Mouse (Mus musculus) left cerebral cortex, postnatal 10 days (tissue): ENCODE measurements at regions not wholly inside any gene's neighbourhood (a gene's known extent, or its start where the extent isn't known, plus 50 kb on each side); places are given as distances from the start of the nearest gene placed in this dataset.

Source experiments
- DNase-seq, 2 experiments: peaks; one replicate each; pipeline ENCODE4 v3.0.0; 2021 to 2022; ENCODE audit warnings: low spot score in 2 of 2, mixed read lengths in 1 of 2; ENCODE audit errors: extremely low spot score in 1 of 2
- intact Hi-C: fragments of 180-260 bp; cut with DNase I; formaldehyde crosslinking; loops from one replicate; pipeline ENCODE4 v1.15.1; 2025

DNA sequence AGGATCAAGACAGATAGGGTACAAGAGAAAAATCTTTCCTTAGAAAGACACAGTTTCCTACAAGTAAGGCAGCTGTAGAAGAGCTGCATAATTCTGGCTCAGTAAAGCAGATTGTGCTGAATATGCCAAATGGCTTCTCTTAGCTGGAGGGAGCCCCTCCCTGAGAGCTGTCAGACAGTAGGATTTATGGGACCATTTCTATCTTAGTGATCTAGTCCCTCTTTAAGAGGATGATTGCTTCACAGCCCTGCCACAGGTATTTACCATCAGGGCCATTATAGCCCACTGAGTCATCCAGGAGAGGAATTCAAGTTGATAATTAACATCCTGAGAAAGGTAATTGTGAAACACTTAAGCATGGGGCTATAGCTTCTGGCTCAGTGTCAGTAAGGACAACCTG, 101.5 kb upstream of the Cypt1 start:
- intact Hi-C loops, result no loop called here
- DNase-seq, result no peak

DNA sequence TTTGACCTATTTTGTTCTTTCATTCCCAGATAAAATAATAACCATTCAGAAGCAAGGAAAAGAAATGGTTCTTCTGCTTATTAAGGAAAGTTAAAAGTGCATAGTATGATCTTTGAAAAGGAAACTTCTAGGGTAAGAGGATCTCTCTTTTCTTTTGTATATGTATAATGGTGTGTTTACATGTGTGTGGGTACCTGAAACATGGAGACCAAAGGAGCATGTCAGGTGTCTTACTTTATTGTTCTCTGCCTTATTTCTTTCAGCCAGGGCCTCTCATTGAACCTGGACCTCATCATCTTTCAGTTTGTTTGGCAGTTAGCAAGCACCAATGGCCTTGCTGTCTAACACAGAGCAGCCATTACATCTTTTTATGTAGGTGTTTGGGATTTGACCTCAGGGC, 101.0 kb upstream of the Cypt1 start:
- no peak for DNase-seq

DNA sequence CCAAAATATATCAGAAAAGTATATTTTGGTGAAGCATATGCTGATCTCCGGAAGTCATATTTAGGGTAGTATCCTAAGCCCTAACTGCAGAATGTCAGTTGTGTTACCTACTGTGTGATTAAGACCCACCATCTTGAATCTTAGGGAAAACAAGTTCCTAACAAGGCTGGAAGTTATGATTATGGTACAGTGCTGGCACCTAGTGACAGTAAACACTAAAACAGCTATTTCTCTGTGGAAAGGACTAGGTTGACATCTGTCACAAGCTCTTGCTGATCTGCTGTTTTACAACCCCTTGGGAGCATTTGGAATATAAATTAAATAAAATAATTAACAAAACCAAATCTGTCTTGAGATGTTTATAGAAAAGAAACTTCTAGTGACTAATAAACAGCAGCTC, 84.6 kb upstream of the Cypt1 start:
- DNase-seq, result no peak
- intact Hi-C loops, result no loop called here

More for the DNA sequence above, 101.0 kb upstream of the Cypt1 start:
- intact Hi-C loops, result no loop called here

DNA sequence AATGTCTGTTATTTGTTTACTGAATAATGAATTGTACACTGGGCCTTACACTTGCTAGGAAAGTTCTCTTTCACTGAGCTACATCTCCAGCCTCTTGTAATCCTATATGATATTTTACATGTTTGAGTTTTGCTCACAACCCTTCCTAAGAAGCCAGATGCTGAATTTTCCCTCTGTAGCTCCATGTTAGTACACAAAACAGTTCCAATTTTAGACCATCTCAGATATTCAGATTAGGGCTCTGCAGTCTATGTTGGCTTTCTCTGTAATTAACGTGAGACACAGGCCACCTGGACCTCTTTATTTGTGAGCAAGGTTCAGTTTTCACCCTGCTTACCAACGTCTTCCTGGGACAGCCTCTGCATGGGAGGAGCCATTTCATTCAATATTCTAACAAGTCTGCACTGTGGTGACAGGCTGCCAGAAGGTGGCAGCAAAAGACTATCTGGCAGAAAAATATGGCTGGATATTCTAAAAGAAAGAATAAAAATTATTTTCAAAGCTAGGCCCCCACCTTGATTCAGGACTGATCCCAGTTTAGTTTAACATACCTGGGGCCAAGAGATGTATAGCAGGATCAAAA, 72.1 kb upstream of the Cypt1 start:
- peak; percentile 25 to 36 for DNase-seq
- intact Hi-C loops, result no loop called here
